Comparison of ENCODE assay signal across 10 mouse cellular contexts in the genomic region with DNA sequence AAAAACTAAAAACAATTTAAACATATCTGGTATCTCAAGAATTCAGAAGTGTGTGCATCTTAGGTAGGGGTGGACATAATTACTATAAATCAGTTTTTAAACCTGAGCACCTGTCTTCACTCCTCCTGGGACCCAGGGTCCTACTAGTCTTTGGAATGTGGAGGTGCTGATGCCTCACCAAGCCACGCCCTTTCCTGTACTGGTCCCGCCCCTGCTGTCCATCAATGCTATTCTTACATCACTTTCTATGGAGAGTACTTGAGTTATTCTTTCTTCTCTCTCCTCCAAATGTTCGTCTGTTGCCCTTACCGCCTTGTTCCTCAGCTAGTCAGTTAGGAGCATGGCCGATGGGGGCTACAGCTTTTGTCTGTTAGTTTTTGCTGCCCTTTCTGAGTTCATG. TPM values are rescaled to one million over a fixed set of nuclear protein-coding genes. Genes with fewer than 3 reads are reported as not detected.
DNase-seq lines count a peak whose midpoint lies in the region; ATAC-seq and TF ChIP-seq lines count a peak whose summit lies in the region.
"Had no signal": no experiment of that assay in that cellular context is flagged by ENCODE, and none has a peak within 500 bp of the region (broad histone marks: within the 10 kb centered on the region; RNA-seq: fewer than 3 reads in every experiment).

No protein-coding gene starts in this region.

- no peaks in the 10 kb centered on the region for H3K36me3 ChIP-seq in heart, embryonic 13.5 days

- H3K27me3 ChIP-seq in heart, embryonic 13.5 days (replicated peaks): peaks cover 27% of the 10 kb centered on the region

- ATAC-seq in heart, embryonic 13.5 days (ENCODE audit: extremely low read depth, insufficient number of reproducible peaks, low FRiP score, low TSS enrichment): no peak

- peak overlapping the region; percentile 67 for H3K4me2 ChIP-seq in heart, embryonic 13.5 days

- no peaks in the 10 kb centered on the region for H3K9me3 ChIP-seq in heart, embryonic 13.5 days

- H3K9ac ChIP-seq in heart, embryonic 13.5 days: no peak overlapping the region

- no peak overlapping the region for H3K27ac ChIP-seq in heart, embryonic 13.5 days (replicated peaks)
- peak overlapping the region; percentile 72 for H3K27ac ChIP-seq in left cerebral cortex, adult 2 months

- no peak for DNase-seq in heart, adult 8-10 months (ENCODE audit: low spot score)
- peak; percentile 69 for DNase-seq in testis, postnatal 10 days (ENCODE audit: low spot score)
- DNase-seq in testis, postnatal 14 days (ENCODE audit: low spot score): no peak
- DNase-seq in cerebellum, adult 8-10 months: peak; percentile 25
- peak in 1 of 2 experiments; percentile 37 for DNase-seq in left cerebral cortex, adult 2 months (ENCODE audit: extremely low spot score in 1 of 2, low spot score in 2 of 2)
- peak; percentile 51 to 66 for DNase-seq in right cerebral cortex, postnatal 10 days (ENCODE audit: low spot score in 2 of 2)
- DNase-seq in spleen, postnatal 36 days (ENCODE audit: low spot score in 2 of 2): no peak

- H3K4me3 ChIP-seq in heart, embryonic 13.5 days: no peak overlapping the region
- H3K4me3 ChIP-seq in left cerebral cortex, adult 2 months: no peak overlapping the region

- H3K4me1 ChIP-seq in heart, embryonic 13.5 days: peaks cover 25% of the 10 kb centered on the region

- 34% methylated on average over 5 of the region's 5 CpGs for whole genome bisulfite sequencing in heart, embryonic 13.5 days

- no peak for TF ChIP-seq CTCF in left cerebral cortex, adult 2 months (IDR thresholded peaks at IDR 0.05)

- intact Hi-C loops in left cerebral cortex, adult 2 months (cut with DNase I): no loop called here

RNA-seq across cellular contexts. Expression of gene Mucl3, which starts 7.1 kb away (rescaled TPM):
- polyA plus RNA-seq in heart, embryonic 13.5 days (2015; fragmentation: Nextera tagmentation; extraction: Ambion mirVana): 0.36 and 0.39 TPM in 2 replicates
- total RNA-seq in heart, adult 8-10 months (2022): not detected
- total RNA-seq in left cerebral cortex, adult 2 months (2021): not detected
- total RNA-seq: layer of hippocampus, postnatal 14 days had no signal

RNA-seq across cellular contexts. Expression of gene Gm9573, which starts 9.9 kb away (rescaled TPM):
- polyA plus RNA-seq in heart, embryonic 13.5 days (2015; fragmentation: Nextera tagmentation; extraction: Ambion mirVana): not detected in 2 replicates
- not detected for total RNA-seq in heart, adult 8-10 months (2022)
- not detected for total RNA-seq in left cerebral cortex, adult 2 months (2021)
- total RNA-seq: layer of hippocampus, postnatal 14 days had no signal
- polyA plus RNA-seq: small intestine, adult 2 months had no signal

RNA-seq across cellular contexts. Expression of gene Vars2, which starts 31.0 kb away (rescaled TPM):
- polyA plus RNA-seq in heart, embryonic 13.5 days (2015; fragmentation: Nextera tagmentation; extraction: Ambion mirVana): 12.2 and 13.5 TPM in 2 replicates
- total RNA-seq in heart, adult 8-10 months (2022): 10 to 100 TPM; 30.4 to 34.9 (median 31.8) TPM
- 10 to 100 TPM; 33.2 to 42.6 TPM for total RNA-seq in left cerebral cortex, adult 2 months (2021)

RNA-seq across cellular contexts. Expression of gene Sfta2, which starts 35.0 kb away (rescaled TPM):
- polyA plus RNA-seq in heart, embryonic 13.5 days (2015; fragmentation: Nextera tagmentation; extraction: Ambion mirVana): 1.5 and 1.8 TPM in 2 replicates
- not detected for total RNA-seq in heart, adult 8-10 months (2022)
- not detected for total RNA-seq in left cerebral cortex, adult 2 months (2021)
- total RNA-seq: layer of hippocampus, postnatal 14 days had no signal
- polyA plus RNA-seq: small intestine, adult 2 months had no signal

RNA-seq across cellular contexts. Expression of gene Gtf2h4, which starts 37.2 kb away (rescaled TPM):
- 25.7 and 27.7 TPM in 2 replicates for polyA plus RNA-seq in heart, embryonic 13.5 days (2015; fragmentation: Nextera tagmentation; extraction: Ambion mirVana)
- total RNA-seq in heart, adult 8-10 months (2022): 10 to 100 TPM; 18.4 to 22.2 (median 21.2) TPM
- total RNA-seq in left cerebral cortex, adult 2 months (2021): 10 to 100 TPM; 34.5 to 35.9 TPM

Comparison
In these comparisons a context has a peak if more than half of its experiments do, and no peak if none do; other contexts are left out.
1. DNase-seq: peak in testis, postnatal 10 days (single experiment), cerebellum, adult 8-10 months (single experiment) and right cerebral cortex, postnatal 10 days (2 of 2); none in heart, adult 8-10 months (single experiment), testis, postnatal 14 days (single experiment) and spleen, postnatal 36 days (0 of 2).